Mouse (Mus musculus) liver, embryonic 11.5 days (tissue): ENCODE data around the gene Cyp2b19. TPM values are rescaled to one million over a fixed set of nuclear protein-coding genes. Genes with fewer than 3 reads are reported as not detected.

Experiments
- ATAC-seq: fragments of 200-750 bp; cut with Nextera tagmentation; replicated peaks from 2 replicates; pipeline ENCODE4 v1.8.0; 2017; ENCODE audit warnings: moderate number of reproducible peaks, mild to moderate bottlenecking, moderate TSS enrichment, moderate library complexity; ENCODE audit not compliant: low FRiP score
- DNase-seq: peaks from one replicate; pipeline ENCODE4 v3.0.0-alpha.2; 2017; ENCODE audit warnings: low spot score
- H3K27ac ChIP-seq: fragments of 300-500 bp; sonication (generic); 2 replicates; pipeline ENCODE4 v1.5.1; 2014; ENCODE audit warnings: mild to moderate bottlenecking, low read depth, low read length, control low read depth
- H3K27me3 ChIP-seq: fragments of 300-500 bp; sonication (generic); replicated peaks from 2 replicates; pipeline ENCODE4 v1.6.1; 2014; ENCODE audit warnings: low read length, mixed read lengths; ENCODE audit not compliant: control insufficient read depth, insufficient read depth
- H3K36me3 ChIP-seq: fragments of 300-500 bp; sonication (generic); 2 replicates; pipeline ENCODE4 v1.6.1; 2014; ENCODE audit warnings: mild to moderate bottlenecking, low read length, moderate library complexity, mixed read lengths; ENCODE audit not compliant: control insufficient read depth, insufficient read depth
- H3K4me1 ChIP-seq: fragments of 300-500 bp; sonication (generic); replicated peaks from 2 replicates; pipeline ENCODE4 v1.6.1; 2014; ENCODE audit warnings: low read length, mixed read lengths; ENCODE audit not compliant: control insufficient read depth, insufficient read depth
- H3K4me2 ChIP-seq: fragments of 300-500 bp; sonication (generic); 2 replicates; pipeline ENCODE4 v1.6.1; 2014; ENCODE audit warnings: mild to moderate bottlenecking, control low read depth, moderate library complexity
- H3K4me3 ChIP-seq: fragments of 300-500 bp; sonication (generic); 2 replicates; pipeline ENCODE4 v1.5.1; 2014; ENCODE audit warnings: low read depth, low read length, control low read depth
- H3K9ac ChIP-seq: fragments of 300-500 bp; sonication (generic); 2 replicates; pipeline ENCODE4 v1.6.1; 2014; ENCODE audit warnings: low read depth, low read length, control low read depth
- H3K9me3 ChIP-seq: fragments of 300-500 bp; sonication (generic); 2 replicates; pipeline ENCODE4 v1.6.1; 2016; ENCODE audit warnings: low read length, inconsistent platforms, mixed read lengths; ENCODE audit not compliant: control insufficient read depth
- WGBS: fragments of 180-500 bp; shearing (Covaris S2); extraction: QIAGEN DNeasy Blood & Tissue Kit; methylation state at CpG from one replicate; pipeline ENCODE4 v1.1.7; 2014; 5-methylcytosine and 5-hydroxymethylcytosine counted together
- polyA plus RNA-seq: library from polyadenylated mRNA; unstranded; fragments of >200 nt; fragmentation: Nextera tagmentation; extraction: Ambion mirVana; gene quantifications from 2 replicates; pipeline ENCODE4 v1.2.1, GENCODE M21; 2014

Cyp2b19 gene
- not detected in 2 replicates for polyA plus RNA-seq

DNA sequence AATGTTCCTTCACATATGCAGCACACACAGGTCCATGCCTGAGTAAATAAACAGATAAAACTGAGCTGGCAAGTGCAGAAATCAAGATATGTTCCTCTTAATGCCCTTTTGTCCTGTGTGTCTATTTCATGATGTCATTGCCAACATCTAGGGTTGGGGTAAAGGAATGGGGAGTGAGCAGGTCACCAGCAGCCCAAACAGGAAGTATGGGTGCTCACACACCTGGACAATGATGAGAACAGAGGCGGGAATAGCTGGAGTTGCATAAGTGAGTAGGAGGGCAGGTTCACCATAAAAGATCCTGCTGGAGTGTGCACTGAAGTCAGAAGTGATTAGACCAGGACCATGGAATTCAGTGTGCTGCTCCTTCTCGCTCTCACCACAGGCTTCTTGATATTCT is at the start of gene Cyp2b19:
Gene Cyp2b19 (plus strand): TSS at position 301 of the 400 bp plus-strand sequence.
- Histone ChIP-seq H3K4me3 (no peak within 1 kb of the TSS), H3K9ac (no peak within 1 kb of the TSS), H3K4me2 (no peak within 1 kb of the TSS), H3K27me3 (no peaks in the 10 kb centered on the region), H3K27ac (no peak within 1 kb of the TSS), H3K36me3 (no peaks in the 10 kb centered on the region), H3K4me1 (no peaks in the 10 kb centered on the region), H3K9me3 (no peaks in the 10 kb centered on the region; the same call in 1 of the 2 replicates)
- ATAC-seq (no peak), DNase-seq (no peak)
- 65% methylated on average over 2 of the region's 2 CpGs for WGBS

DNA sequence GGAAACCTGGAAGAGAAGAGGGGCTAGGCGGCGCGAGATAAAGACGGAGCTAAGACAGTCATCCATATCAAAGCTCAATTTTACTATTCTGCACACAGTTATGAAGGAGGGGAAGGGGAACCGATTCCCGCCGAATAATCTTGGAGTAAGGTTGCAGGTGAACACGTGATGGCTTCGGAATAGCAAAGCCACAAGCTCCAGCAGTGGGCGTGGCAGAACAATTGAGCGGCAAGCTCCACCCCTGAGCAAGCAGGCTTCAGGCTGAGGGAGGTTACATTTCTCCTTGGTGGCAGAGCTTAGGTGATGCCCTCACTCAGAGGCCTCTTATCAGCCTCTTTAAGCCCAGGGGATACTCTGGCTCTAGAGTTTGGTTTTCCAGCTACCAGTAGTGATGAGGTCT is 45.9 kb upstream of the Cyp2b19 start:
- Histone ChIP-seq H3K36me3 (no peaks in the 10 kb centered on the region), H3K9ac (no peak overlapping the region), H3K27ac (no peak overlapping the region), H3K4me3 (no peak overlapping the region), H3K9me3 (no peaks in the 10 kb centered on the region), H3K4me1 (no peaks in the 10 kb centered on the region), H3K27me3 (no peaks in the 10 kb centered on the region), H3K4me2 (no peak overlapping the region)
- no peak for ATAC-seq
- WGBS = 83% methylated on average over 11 of the region's 11 CpGs
- DNase-seq = no peak

DNA sequence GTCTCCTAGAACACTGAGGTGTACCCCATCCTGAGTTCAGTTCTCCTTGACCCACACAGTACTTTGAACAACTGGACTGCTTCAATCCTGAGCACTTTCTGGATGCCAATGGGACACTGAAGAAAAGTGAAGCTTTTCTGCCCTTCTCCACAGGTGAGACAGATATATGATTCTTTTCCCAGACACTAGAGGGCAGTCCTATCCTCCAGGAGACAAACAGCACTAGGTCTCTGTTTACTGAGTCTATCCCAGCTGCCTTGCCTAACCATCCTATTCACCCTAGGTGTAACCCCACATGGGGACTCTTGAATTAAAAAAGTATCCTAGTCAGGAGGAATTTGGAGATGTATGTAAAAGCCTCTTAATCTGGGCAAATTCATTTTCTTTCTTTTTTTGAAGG is 18.0 kb upstream of the Cyp2b19 start:
- Histone ChIP-seq H3K27me3 (no peaks in the 10 kb centered on the region), H3K9ac (no peak overlapping the region), H3K9me3 (peaks cover 2% of the 10 kb centered on the region; the same call in 1 of the 2 replicates), H3K27ac (no peak overlapping the region), H3K36me3 (no peaks in the 10 kb centered on the region), H3K4me3 (no peak overlapping the region), H3K4me2 (no peak overlapping the region), H3K4me1 (no peaks in the 10 kb centered on the region)
- no peak for DNase-seq
- no peak for ATAC-seq

DNA sequence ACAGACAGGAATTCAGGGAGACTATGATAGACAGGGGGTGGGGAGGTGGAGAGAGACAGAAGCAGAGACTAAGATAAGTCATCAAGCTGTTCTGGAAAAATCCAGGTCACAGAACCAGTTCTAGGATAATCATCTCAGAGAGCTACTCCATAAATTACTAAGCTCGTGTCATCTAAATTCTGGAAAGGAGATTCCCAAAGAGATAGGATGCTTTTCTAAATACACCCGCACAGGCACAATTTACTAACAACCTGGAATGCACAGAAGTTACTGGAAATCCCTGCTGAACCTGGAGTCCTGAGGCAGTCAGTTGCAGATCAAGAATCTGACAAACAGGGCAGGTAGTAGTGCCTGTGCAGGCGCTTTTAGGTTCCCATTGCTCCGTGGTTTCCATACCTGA is 13.0 kb upstream of the Cyp2b19 start:
- no peak for DNase-seq
- WGBS = 72% methylated on average over 4 of the region's 4 CpGs
- Histone ChIP-seq H3K27ac (no peak overlapping the region), H3K36me3 (no peaks in the 10 kb centered on the region), H3K9ac (no peak overlapping the region), H3K9me3 (peaks cover 2% of the 10 kb centered on the region), H3K4me3 (no peak overlapping the region), H3K27me3 (no peaks in the 10 kb centered on the region), H3K4me1 (no peaks in the 10 kb centered on the region), H3K4me2 (no peak overlapping the region)
- no peak for ATAC-seq

DNA sequence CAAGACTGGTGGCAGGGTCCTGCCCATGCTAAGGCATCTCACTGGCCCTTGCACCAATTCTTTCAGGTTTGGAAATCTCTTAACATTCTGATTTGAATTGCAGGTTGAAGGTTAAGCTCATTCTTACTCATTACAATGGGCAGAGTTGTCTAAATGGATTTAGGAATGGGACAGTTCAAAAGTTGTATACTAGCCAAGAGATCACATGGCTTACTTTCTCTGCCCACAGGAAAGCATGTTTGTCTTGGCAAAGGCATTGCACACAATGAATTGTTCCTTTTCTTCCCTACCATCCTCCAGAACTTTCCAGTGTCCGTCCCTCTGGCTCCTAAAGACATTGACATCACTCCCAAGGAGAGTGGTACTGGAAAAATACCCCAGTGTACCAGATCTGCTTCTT is 11.5 kb upstream of the Cyp2b19 start:
- H3K4me2 ChIP-seq = no peak overlapping the region
- H3K4me1 ChIP-seq = no peaks in the 10 kb centered on the region
- H3K9me3 ChIP-seq = peaks cover 2% of the 10 kb centered on the region
- no peaks in the 10 kb centered on the region for H3K36me3 ChIP-seq
- H3K9ac ChIP-seq = no peak overlapping the region
- no peak overlapping the region for H3K27ac ChIP-seq
- DNase-seq = no peak
- 50% methylated on average over 1 of the region's 1 CpGs for WGBS
- H3K27me3 ChIP-seq = no peaks in the 10 kb centered on the region
- H3K4me3 ChIP-seq = no peak overlapping the region
- no peak for ATAC-seq

DNA sequence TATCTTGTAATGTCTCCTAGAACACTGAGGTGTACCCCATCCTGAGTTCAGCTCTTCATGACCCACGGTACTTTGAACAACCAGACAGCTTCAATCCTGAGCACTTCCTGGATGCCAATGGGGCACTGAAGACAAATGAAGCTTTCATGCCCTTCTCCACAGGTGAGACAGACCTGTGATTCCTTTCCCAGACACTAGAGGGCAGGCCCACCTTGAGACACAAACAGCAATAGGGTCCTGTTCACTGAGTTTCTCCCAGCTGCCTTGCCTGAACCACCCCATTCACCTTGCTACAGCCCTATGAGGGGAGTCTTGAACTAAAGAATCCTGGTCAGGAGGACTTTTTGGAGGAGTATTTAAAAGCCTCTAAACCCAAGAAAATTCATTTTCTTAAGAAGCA is 10.1 kb downstream of the Cyp2b19 start:
- Histone ChIP-seq H3K27me3 (no peaks in the 10 kb centered on the region), H3K4me1 (no peaks in the 10 kb centered on the region), H3K4me3 (no peak overlapping the region), H3K36me3 (no peaks in the 10 kb centered on the region), H3K27ac (no peak overlapping the region), H3K9me3 (no peaks in the 10 kb centered on the region; the same call in 1 of the 2 replicates), H3K4me2 (no peak overlapping the region), H3K9ac (no peak overlapping the region)
- WGBS = 64% methylated on average over 1 of the region's 1 CpGs
- DNase-seq (no peak), ATAC-seq (no peak)

DNA sequence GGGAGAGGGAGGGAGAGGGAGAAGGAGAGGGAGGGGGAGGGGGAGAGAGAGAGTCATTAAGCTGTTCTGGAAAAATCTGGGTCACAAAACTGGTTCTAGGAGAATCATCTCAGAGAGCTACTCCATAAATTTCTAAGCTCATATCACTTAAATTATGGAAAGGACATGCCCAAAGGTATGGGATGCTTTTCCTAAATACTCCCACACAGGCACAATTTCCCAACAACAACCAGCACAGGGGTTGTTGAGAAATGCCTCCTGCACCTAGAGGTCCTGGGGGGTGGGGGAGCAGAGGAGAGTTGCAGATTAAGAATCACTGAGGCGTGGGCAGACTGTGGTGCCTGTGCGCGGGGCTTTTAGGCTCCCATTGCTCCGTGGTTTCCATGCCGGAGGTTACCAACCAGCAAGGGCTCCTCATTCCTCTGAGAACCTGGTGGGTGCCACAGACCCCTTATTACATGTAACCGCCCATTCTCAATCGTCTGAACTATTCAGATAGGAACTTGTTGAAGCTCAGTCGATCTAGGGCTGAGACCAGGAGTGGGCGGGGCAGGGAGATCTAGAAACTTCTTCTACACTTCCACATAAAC is 13.0 kb downstream of the Cyp2b19 start:
- H3K36me3 ChIP-seq = no peaks in the 10 kb centered on the region
- H3K9me3 ChIP-seq = no peaks in the 10 kb centered on the region; the same call in 1 of the 2 replicates
- no peak overlapping the region for H3K27ac ChIP-seq
- no peak overlapping the region for H3K4me2 ChIP-seq
- H3K27me3 ChIP-seq = no peaks in the 10 kb centered on the region
- H3K4me1 ChIP-seq = no peaks in the 10 kb centered on the region
- ATAC-seq (no peak), DNase-seq (no peak)
- no peak overlapping the region for H3K4me3 ChIP-seq
- 76% methylated on average over 9 of the region's 9 CpGs for WGBS
- no peak overlapping the region for H3K9ac ChIP-seq

DNA sequence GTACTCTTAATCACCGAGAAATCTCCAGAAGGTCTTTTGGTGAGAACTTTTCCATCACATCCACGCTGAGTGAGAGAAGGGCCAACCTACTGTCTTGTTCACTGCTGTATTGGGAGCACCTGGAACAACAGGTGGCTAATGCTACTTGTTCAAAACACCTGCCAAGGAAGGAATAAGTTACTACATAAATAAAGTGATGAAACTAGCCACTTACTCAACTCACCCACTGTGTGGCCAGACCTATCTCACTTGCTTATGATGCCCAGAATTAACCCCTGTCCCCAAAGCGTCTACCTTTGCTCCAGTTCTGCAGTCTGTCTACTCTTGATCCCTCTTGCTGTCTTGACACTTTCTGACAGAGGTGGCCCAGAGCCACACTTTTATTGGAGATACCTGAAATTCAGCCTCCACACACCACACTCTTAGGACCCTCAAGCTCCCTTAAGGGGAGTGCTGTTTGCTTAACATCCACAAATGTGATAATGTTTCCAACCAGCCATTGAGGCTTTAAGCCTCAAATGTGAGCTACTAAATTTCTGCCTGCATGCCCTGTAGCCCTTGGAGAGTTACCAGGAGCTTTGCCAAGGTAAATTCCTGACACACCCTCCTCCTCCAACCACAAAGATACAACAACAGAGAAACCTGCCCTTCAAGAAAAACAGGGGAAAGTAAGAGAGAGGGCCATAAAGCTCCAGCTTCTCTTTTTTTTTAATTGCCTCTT is 16.1 kb downstream of the Cyp2b19 start:
- Histone ChIP-seq H3K4me1 (no peaks in the 10 kb centered on the region), H3K4me3 (no peak overlapping the region), H3K9me3 (no peaks in the 10 kb centered on the region; the same call in 1 of the 2 replicates), H3K27ac (no peak overlapping the region), H3K9ac (no peak overlapping the region), H3K27me3 (no peaks in the 10 kb centered on the region), H3K36me3 (no peaks in the 10 kb centered on the region), H3K4me2 (no peak overlapping the region)
- DNase-seq = no peak
- no peak for ATAC-seq
- 67% methylated on average over 3 of the region's 3 CpGs for WGBS

DNA sequence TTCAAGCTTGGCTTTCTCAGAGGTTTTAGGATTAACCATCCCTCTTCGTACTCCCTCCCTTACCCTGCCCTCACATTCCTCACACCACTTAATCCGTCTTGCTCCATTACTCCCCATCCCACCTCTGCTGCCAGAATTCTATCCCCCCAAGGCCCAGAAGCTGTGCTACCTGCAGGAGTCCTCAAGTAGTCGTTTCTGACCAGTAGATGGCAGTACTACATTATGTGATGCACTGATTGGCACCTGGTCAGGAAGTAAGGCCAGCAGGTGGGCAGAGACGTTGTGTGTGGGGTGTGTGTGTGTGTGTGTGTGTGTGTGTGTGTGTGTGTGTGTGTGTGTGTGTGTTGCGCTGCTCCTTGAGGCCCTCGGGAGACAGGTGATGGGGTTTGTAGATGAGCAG is 18.9 kb downstream of the Cyp2b19 start:
- Histone ChIP-seq H3K36me3 (no peaks in the 10 kb centered on the region), H3K27me3 (no peaks in the 10 kb centered on the region), H3K27ac (no peak overlapping the region), H3K9me3 (no peaks in the 10 kb centered on the region; the same call in 1 of the 2 replicates), H3K4me2 (no peak overlapping the region), H3K9ac (no peak overlapping the region), H3K4me3 (no peak overlapping the region), H3K4me1 (no peaks in the 10 kb centered on the region)
- DNase-seq = no peak
- 16% methylated on average over 5 of the region's 6 CpGs for WGBS
- no peak for ATAC-seq
